Mouse (Mus musculus) intestine, postnatal 0 days (tissue): ENCODE data around the gene Lrfn3. TPM values are rescaled to one million over a fixed set of nuclear protein-coding genes. Genes with fewer than 3 reads are reported as not detected.

Experiments used
- ATAC-seq: fragments of 200-750 bp; cut with Nextera tagmentation; 2 replicates; pipeline ENCODE4 v1.8.0; 2017; ENCODE audit warnings: mild to moderate bottlenecking, moderate TSS enrichment, moderate library complexity
- H3K27ac ChIP-seq: fragments of 300-500 bp; sonication (generic); 2 replicates; pipeline ENCODE4 v1.5.1; 2014; ENCODE audit warnings: mild to moderate bottlenecking, low read depth, low read length, moderate library complexity
- H3K27me3 ChIP-seq: fragments of 300-500 bp; sonication (generic); replicated peaks from 2 replicates; pipeline ENCODE4 v1.6.1; 2014; ENCODE audit warnings: low read length, mixed read lengths; ENCODE audit not compliant: control insufficient read depth, insufficient read depth
- H3K36me3 ChIP-seq: fragments of 300-500 bp; sonication (generic); 2 replicates; pipeline ENCODE4 v1.6.1; 2014; ENCODE audit warnings: mild to moderate bottlenecking, moderate library complexity; ENCODE audit not compliant: control insufficient read depth, insufficient read depth
- H3K4me1 ChIP-seq: fragments of 300-500 bp; sonication (generic); replicated peaks from 2 replicates; pipeline ENCODE4 v1.6.1; 2014; ENCODE audit warnings: antibody characterized with exemption, low read length, mixed read lengths; ENCODE audit not compliant: control insufficient read depth, insufficient read depth
- H3K4me2 ChIP-seq: fragments of 300-500 bp; sonication (generic); replicated peaks from 2 replicates; pipeline ENCODE4 v1.6.1; 2014; ENCODE audit warnings: low read depth, mild to moderate bottlenecking, moderate library complexity
- H3K4me3 ChIP-seq: fragments of 300-500 bp; sonication (generic); 2 replicates; pipeline ENCODE4 v1.5.1; 2014; ENCODE audit warnings: low read depth, low read length
- H3K9ac ChIP-seq: fragments of 300-500 bp; sonication (generic); 2 replicates; pipeline ENCODE4 v1.6.1; 2014; ENCODE audit warnings: mild to moderate bottlenecking, low read depth, low read length
- H3K9me3 ChIP-seq: fragments of 300-500 bp; sonication (generic); 2 replicates; pipeline ENCODE4 v1.6.1; 2016; ENCODE audit warnings: mixed run types; ENCODE audit not compliant: control insufficient read depth
- CTCF ChIP-seq: sonication (generic); IDR thresholded peaks from 2 replicates; pipeline ENCODE4 v1.5.1; 2016; ENCODE audit warnings: low read depth, mild to moderate bottlenecking, control low read depth, antibody characterized with exemption, moderate library complexity
- WGBS: fragments of 180-500 bp; shearing (Covaris S2); extraction: QIAGEN DNeasy Blood & Tissue Kit; methylation state at CpG from one replicate; pipeline ENCODE4 v1.1.7; 2014; 5-methylcytosine and 5-hydroxymethylcytosine counted together
- polyA plus RNA-seq: library from polyadenylated mRNA; unstranded; fragments of >200 nt; fragmentation: Nextera tagmentation; extraction: Ambion mirVana; gene quantifications from 2 replicates; pipeline ENCODE4 v1.2.1, GENCODE M21; 2015

The Lrfn3 gene
- polyA plus RNA-seq, 1 experiment from 2014 or later: 1.1 TPM

- no peak for ATAC-seq
- no peaks in the 10 kb centered on the region for H3K9me3 ChIP-seq
- no peaks in the 10 kb centered on the region for H3K4me1 ChIP-seq
- TF ChIP-seq CTCF: no peak
- no peak overlapping the region for H3K4me2 ChIP-seq
- 47% methylated on average over 25 of the region's 27 CpGs for WGBS
- no peak overlapping the region for H3K27ac ChIP-seq
- no peak overlapping the region for H3K9ac ChIP-seq
- no peaks in the 10 kb centered on the region for H3K27me3 ChIP-seq
- peaks cover 9% of the 10 kb centered on the region; the same call in 1 of the 2 replicates for H3K36me3 ChIP-seq
- H3K4me3 ChIP-seq: no peak overlapping the region
Observed at GRCm38 (mm10) chr7:30313666-30314320, 48.8 kb downstream of the Lrfn3 start.

DNA sequence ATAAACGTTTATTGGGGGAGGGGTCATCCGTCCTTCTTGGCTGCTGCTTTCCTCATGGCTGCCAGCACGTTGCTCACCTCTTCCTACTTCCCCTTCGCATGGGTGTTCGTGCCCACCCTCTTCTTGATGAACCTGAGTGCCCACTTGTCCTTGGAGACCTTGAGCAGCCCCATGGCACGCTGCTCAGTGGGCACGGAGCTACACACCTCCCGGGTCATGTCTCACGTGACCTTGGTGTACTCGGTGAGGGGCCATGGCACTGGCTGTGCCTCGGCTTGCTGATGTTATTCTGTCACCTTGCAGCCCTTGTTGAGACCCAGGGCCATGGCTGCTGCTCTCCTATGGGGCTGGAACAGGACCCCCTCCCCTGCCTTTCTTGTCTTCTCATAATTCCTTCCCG lies 52.4 kb downstream of the Lrfn3 start:
- H3K36me3 ChIP-seq: peaks cover 9% of the 10 kb centered on the region; the same call in 1 of the 2 replicates
- ATAC-seq: no peak
- 86% methylated on average over 12 of the region's 12 CpGs for WGBS
- no peak overlapping the region for H3K4me3 ChIP-seq
- H3K9ac ChIP-seq: no peak overlapping the region
- no peaks in the 10 kb centered on the region for H3K27me3 ChIP-seq
- TF ChIP-seq CTCF: no peak
- no peak overlapping the region for H3K27ac ChIP-seq
- H3K4me2 ChIP-seq: no peak overlapping the region
- H3K9me3 ChIP-seq: no peaks in the 10 kb centered on the region
- H3K4me1 ChIP-seq: peaks cover 4% of the 10 kb centered on the region; the same call in 1 of the 2 replicates

GRCm38 (mm10) chr7:30309395-30310129 lies 53.0 kb downstream of the Lrfn3 start:
- Histone ChIP-seq H3K9me3 (no peaks in the 10 kb centered on the region), H3K27ac (no peak overlapping the region), H3K4me2 (peak overlapping the region; percentile 95), H3K4me1 (peaks cover 4% of the 10 kb centered on the region; the same call in 1 of the 2 replicates), H3K27me3 (no peaks in the 10 kb centered on the region), H3K36me3 (peaks cover 9% of the 10 kb centered on the region; the same call in 1 of the 2 replicates), H3K4me3 (peak overlapping the region; percentile 71), H3K9ac (peak overlapping the region; percentile 57; the same call in 1 of the 2 replicates)
- no peak for TF ChIP-seq CTCF
- 52% methylated on average over 15 of the region's 15 CpGs for WGBS
- ATAC-seq: no peak

- Histone ChIP-seq H3K9me3 (no peaks in the 10 kb centered on the region), H3K9ac (peak within 1 kb of the TSS; percentile 57), H3K27me3 (no peaks in the 10 kb centered on the region), H3K4me2 (peak within 1 kb of the TSS; percentile 95), H3K36me3 (peaks cover 14% of the 10 kb centered on the region; the same call in 1 of the 2 replicates), H3K4me3 (peak within 1 kb of the TSS; percentile 71), H3K4me1 (peaks cover 4% of the 10 kb centered on the region; the same call in 1 of the 2 replicates), H3K27ac (peak within 1 kb of the TSS; percentile 23; the same call in 1 of the 2 replicates)
- ATAC-seq: peak; percentile 99
- WGBS: 2% methylated on average over 27 of the region's 27 CpGs
- no peak for TF ChIP-seq CTCF
Observed at GRCm38 (mm10) chr7:30308076-30309005, 54.2 kb downstream of the Lrfn3 start, which contains the start of gene Alkbh6. Alkbh6 (plus strand) TSS chr7:30308717.

DNA sequence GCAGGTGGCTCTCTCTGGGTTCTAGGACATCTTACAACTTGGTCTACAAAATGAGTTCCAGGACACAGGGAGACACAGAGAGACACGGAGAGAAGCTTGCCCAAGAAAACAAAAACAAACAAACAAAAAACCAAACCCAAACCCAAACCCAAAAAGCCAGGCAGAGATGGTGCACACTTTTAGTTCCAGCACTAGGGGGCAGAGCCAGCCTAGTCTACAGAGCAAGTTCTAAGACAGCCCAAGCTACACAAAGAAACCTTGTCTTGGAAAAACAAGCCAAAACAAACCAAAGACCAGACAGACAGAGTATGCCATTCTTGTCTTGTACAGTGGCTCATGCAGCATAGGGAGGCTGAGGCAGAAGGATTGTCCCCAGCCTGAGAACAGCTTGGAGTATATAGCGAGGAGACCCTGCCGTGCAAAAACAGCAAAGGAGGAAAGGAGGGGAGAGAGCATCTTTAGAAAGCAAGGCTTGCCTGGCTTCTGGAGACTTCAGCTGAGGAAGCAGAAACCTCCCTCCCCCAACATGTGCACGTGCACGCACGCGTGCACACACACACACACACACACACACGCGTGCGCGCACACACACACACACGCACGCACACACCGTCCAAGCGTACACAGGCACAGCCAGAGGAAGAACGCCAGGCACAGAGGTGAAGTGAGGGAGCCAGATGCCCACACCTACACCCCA lies 56.3 kb downstream of the Lrfn3 start:
- TF ChIP-seq CTCF: peak; percentile 65
- no peak for ATAC-seq
- H3K9me3 ChIP-seq: no peaks in the 10 kb centered on the region
- H3K4me3 ChIP-seq: no peak overlapping the region
- H3K27ac ChIP-seq: 0 out of 2 replicates have a peak overlapping the region, but pooled peaks have one; percentile 41
- H3K9ac ChIP-seq: no peak overlapping the region
- H3K27me3 ChIP-seq: no peaks in the 10 kb centered on the region
- WGBS: 87% methylated on average over 16 of the region's 16 CpGs
- peaks cover 11% of the 10 kb centered on the region; the same call in 1 of the 2 replicates for H3K36me3 ChIP-seq
- peaks cover 4% of the 10 kb centered on the region; the same call in 1 of the 2 replicates for H3K4me1 ChIP-seq
- no peak overlapping the region for H3K4me2 ChIP-seq

Other genes starting within 250 kb of the Lrfn3 start
- 1.7 and 2.4 TPM in 2 replicates for gene Zfp382, start 240.8 kb downstream of the Lrfn3 start, polyA plus RNA-seq
- 3.1 and 3.8 TPM in 2 replicates for gene Zfp146, start 193.0 kb downstream of the Lrfn3 start, polyA plus RNA-seq
- gene Cox7a1, start 178.6 kb downstream of the Lrfn3 start, polyA plus RNA-seq: 54.1 and 60.2 TPM in 2 replicates
- gene Capns1, start 164.0 kb downstream of the Lrfn3 start, polyA plus RNA-seq: 85.5 and 87.1 TPM in 2 replicates
- gene Polr2i, start 130.8 kb downstream of the Lrfn3 start, polyA plus RNA-seq: 84.6 and 91.2 TPM in 2 replicates
- 159 and 160 TPM in 2 replicates for gene Tbcb, start 130.5 kb downstream of the Lrfn3 start, polyA plus RNA-seq
- gene Ovol3, start 127.0 kb downstream of the Lrfn3 start, polyA plus RNA-seq: not detected in 2 replicates
- 0.14 and 0.22 TPM in 2 replicates for gene Thap8, start 82.7 kb downstream of the Lrfn3 start, polyA plus RNA-seq
- gene Wdr62, start 82.4 kb downstream of the Lrfn3 start, polyA plus RNA-seq: 3.5 TPM in 2 replicates
- gene Clip3, start 71.0 kb downstream of the Lrfn3 start, polyA plus RNA-seq: 8.6 and 9.7 TPM in 2 replicates
- gene Alkbh6, start 54.1 kb downstream of the Lrfn3 start, polyA plus RNA-seq: 58.2 and 63.5 TPM in 2 replicates
- gene Syne4, start 48.0 kb downstream of the Lrfn3 start, polyA plus RNA-seq: 12.5 and 16.3 TPM in 2 replicates
- gene E130208F15Rik, start 41.0 kb downstream of the Lrfn3 start, polyA plus RNA-seq: not detected in 2 replicates
- gene Sdhaf1, start 38.9 kb downstream of the Lrfn3 start, polyA plus RNA-seq: 18.3 and 18.8 TPM in 2 replicates
- 60.0 and 63.6 TPM in 2 replicates for gene Tyrobp, start 51.0 kb upstream of the Lrfn3 start, polyA plus RNA-seq
- 4.0 and 5.9 TPM in 2 replicates for gene Hcst, start 57.1 kb upstream of the Lrfn3 start, polyA plus RNA-seq
- gene Nfkbid, start 59.0 kb upstream of the Lrfn3 start, polyA plus RNA-seq: 1.2 and 1.3 TPM in 2 replicates
- gene Aplp1, start 82.8 kb upstream of the Lrfn3 start, polyA plus RNA-seq: 28.2 and 30.1 TPM in 2 replicates
- 0.08 and 0.09 TPM in 2 replicates for gene Kirrel2, start 94.9 kb upstream of the Lrfn3 start, polyA plus RNA-seq
- 0.10 TPM in 1 of 2 replicates, not detected in the other for gene Nphs1, start 95.5 kb upstream of the Lrfn3 start, polyA plus RNA-seq
- 3.9 and 5.4 TPM in 2 replicates for gene Prodh2, start 130.8 kb upstream of the Lrfn3 start, polyA plus RNA-seq
- 2.6 and 2.8 TPM in 2 replicates for gene Arhgap33, start 172.3 kb upstream of the Lrfn3 start, polyA plus RNA-seq
- gene Hspb6, start 189.4 kb upstream of the Lrfn3 start, polyA plus RNA-seq: 50.6 and 55.7 TPM in 2 replicates
- 1.9 and 2.0 TPM in 2 replicates for gene Proser3, start 189.5 kb upstream of the Lrfn3 start, polyA plus RNA-seq
- gene Lin37, start 197.1 kb upstream of the Lrfn3 start, polyA plus RNA-seq: 31.4 and 33.9 TPM in 2 replicates
- 65.9 and 68.6 TPM in 2 replicates for gene U2af1l4, start 200.5 kb upstream of the Lrfn3 start, polyA plus RNA-seq
- 0.83 and 1.2 TPM in 2 replicates for gene Gm49396, start 200.6 kb upstream of the Lrfn3 start, polyA plus RNA-seq
- gene Psenen, start 200.9 kb upstream of the Lrfn3 start, polyA plus RNA-seq: 247 and 259 TPM in 2 replicates
- 0.73 and 1.2 TPM in 2 replicates for gene Igflr1, start 202.7 kb upstream of the Lrfn3 start, polyA plus RNA-seq
- 5.6 and 5.8 TPM in 2 replicates for gene Kmt2b, start 226.0 kb upstream of the Lrfn3 start, polyA plus RNA-seq
- 1.2 TPM in 2 replicates for gene Zbtb32, start 236.1 kb upstream of the Lrfn3 start, polyA plus RNA-seq